Mouse (Mus musculus): ENCODE measurements around the gene Asic3. TPM values are rescaled to one million over a fixed set of nuclear protein-coding genes. Genes with fewer than 3 reads are reported as not detected.
"Not testable (repeated sequence)": the region's sequence is repeated elsewhere in the genome, so short reads cannot be mapped to it uniquely, and the experiment has no call there.

The Asic3 gene
- polyA plus RNA-seq, 1 experiment = 0.24 TPM

DNA sequence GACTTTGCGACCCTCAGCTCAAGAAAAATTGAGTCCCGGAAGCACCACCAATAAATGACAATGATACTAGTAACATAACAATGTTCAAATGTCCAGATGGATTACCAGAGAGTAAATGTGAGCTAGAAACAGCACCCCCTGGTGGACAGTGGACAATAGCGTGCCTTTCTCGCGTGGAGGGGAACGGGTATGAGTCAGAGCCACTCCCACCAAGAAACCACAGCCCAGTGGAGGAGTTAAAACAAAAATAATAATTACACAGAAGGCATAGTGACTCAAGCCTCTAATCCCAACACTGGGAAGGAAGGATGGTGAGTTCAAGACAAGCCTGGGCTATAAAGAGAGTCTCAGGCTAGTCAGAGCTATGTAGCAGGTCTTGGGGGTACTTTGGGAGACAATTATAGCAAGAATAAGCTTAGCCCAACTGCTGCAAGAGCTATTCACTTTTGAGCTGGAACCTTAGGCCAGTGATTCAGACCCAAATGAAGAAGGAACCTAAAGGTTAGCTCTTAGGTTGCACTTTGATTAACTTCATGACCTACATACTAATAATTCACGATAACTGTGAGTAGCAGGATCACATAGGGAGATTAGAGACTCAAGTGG is 19.7 kb upstream of the Asic3 start, which contains the start of gene Abcb8:
TSS of gene Abcb8 (plus strand) at position 272 of the 606 bp plus-strand sequence.
- H3ac ChIP-seq (ENCODE audit: control insufficient read depth, insufficient read length) = no peak within 1 kb of the TSS
- H3K36me3 ChIP-seq (ENCODE audit: control insufficient read depth, insufficient read depth) = no peaks in the 10 kb centered on the region
- H3K27me3 ChIP-seq (ENCODE audit: control insufficient read depth, insufficient read depth, insufficient read length) = no peaks in the 10 kb centered on the region
- peak within 1 kb of the TSS; percentile 28 for H3K4me3 ChIP-seq
- H3K4me2 ChIP-seq (ENCODE audit: low read depth) = peak within 1 kb of the TSS; percentile 70
- TF ChIP-seq CEBPB (IDR thresholded peaks at IDR 0.05; ENCODE audit: insufficient read depth, poor library complexity, severe bottlenecking) = no peak
- TF ChIP-seq MYOG (IDR thresholded peaks at IDR 0.05; ENCODE audit: control insufficient read depth in 1 of 3, insufficient read depth in 1 of 3, insufficient read length in 2 of 3, low read depth in 2 of 3) = no peak
- no peak for TF ChIP-seq SRF (IDR thresholded peaks at IDR 0.05; ENCODE audit: control insufficient read depth, insufficient read length, low read depth)
- no peak for TF ChIP-seq MAX (IDR thresholded peaks at IDR 0.05; ENCODE audit: low read depth)
- TF ChIP-seq E2F4 (IDR thresholded peaks at IDR 0.05; ENCODE audit: insufficient read depth) = no peak
- no peak for TF ChIP-seq TCF3 (IDR thresholded peaks at IDR 0.05; ENCODE audit: insufficient read length, low read depth)
- no peak for TF ChIP-seq MYOD1 (IDR thresholded peaks at IDR 0.05; ENCODE audit: control insufficient read depth in 1 of 3, insufficient read length in 2 of 3, low read depth in 2 of 3)
- no peak for TF ChIP-seq USF1 (IDR thresholded peaks at IDR 0.05; ENCODE audit: low read depth)
- TF ChIP-seq REST (IDR thresholded peaks at IDR 0.05; ENCODE audit: insufficient read depth, insufficient read length) = no peak
- TF ChIP-seq POLR2AphosphoS2 (IDR thresholded peaks at IDR 0.05; ENCODE audit: insufficient read length, low read depth) = no peak
- no peak for TF ChIP-seq POLR2A (IDR thresholded peaks at IDR 0.05; ENCODE audit: insufficient read length, low read depth)
- TF ChIP-seq TCF12 (IDR thresholded peaks at IDR 0.05; ENCODE audit: insufficient read depth, poor library complexity, severe bottlenecking) = no peak
- H3K79me2 ChIP-seq (ENCODE audit: control insufficient read depth, insufficient read depth) = no peaks in the 10 kb centered on the region

- H3ac ChIP-seq (ENCODE audit: control insufficient read depth, insufficient read length) = no peak overlapping the region
- no peaks in the 10 kb centered on the region for H3K27me3 ChIP-seq (ENCODE audit: control insufficient read depth, insufficient read depth, insufficient read length)
- H3K4me2 ChIP-seq (ENCODE audit: low read depth) = peak overlapping the region; percentile 81
- peak overlapping the region; percentile 28 for H3K4me3 ChIP-seq
- H3K36me3 ChIP-seq (ENCODE audit: control insufficient read depth, insufficient read depth) = no peaks in the 10 kb centered on the region
- H3K79me2 ChIP-seq (ENCODE audit: control insufficient read depth, insufficient read depth) = no peaks in the 10 kb centered on the region
- peak; percentile 20 for TF ChIP-seq POLR2AphosphoS2 (IDR thresholded peaks at IDR 0.05; ENCODE audit: insufficient read length, low read depth)
- TF ChIP-seq CEBPB (IDR thresholded peaks at IDR 0.05; ENCODE audit: insufficient read depth, poor library complexity, severe bottlenecking) = no peak
- TF ChIP-seq SRF (IDR thresholded peaks at IDR 0.05; ENCODE audit: control insufficient read depth, insufficient read length, low read depth) = peak; percentile 36
- TF ChIP-seq E2F4 (IDR thresholded peaks at IDR 0.05; ENCODE audit: insufficient read depth) = no peak
- peak in 1 of 3 experiments; percentile 38 for TF ChIP-seq MYOG (IDR thresholded peaks at IDR 0.05; ENCODE audit: control insufficient read depth in 1 of 3, insufficient read depth in 1 of 3, insufficient read length in 2 of 3, low read depth in 2 of 3)
- peak in 1 of 3 experiments; percentile 51 for TF ChIP-seq MYOD1 (IDR thresholded peaks at IDR 0.05; ENCODE audit: control insufficient read depth in 1 of 3, insufficient read length in 2 of 3, low read depth in 2 of 3)
- peak; percentile 41 for TF ChIP-seq POLR2A (IDR thresholded peaks at IDR 0.05; ENCODE audit: insufficient read length, low read depth)
- peak; percentile 21 for TF ChIP-seq USF1 (IDR thresholded peaks at IDR 0.05; ENCODE audit: low read depth)
These were observed 18.9 kb upstream of the Asic3 start for GRCm38 (mm10) chr5:24394165-24394894.

GRCm38 (mm10) chr5:24396254-24396653 is 16.9 kb upstream of the Asic3 start:
- H3K4me2 ChIP-seq (ENCODE audit: low read depth); H3K4me3 ChIP-seq; H3ac ChIP-seq (ENCODE audit: control insufficient read depth, insufficient read length); H3K79me2 ChIP-seq (ENCODE audit: control insufficient read depth, insufficient read depth); H3K27me3 ChIP-seq (ENCODE audit: control insufficient read depth, insufficient read depth, insufficient read length); H3K36me3 ChIP-seq (ENCODE audit: control insufficient read depth, insufficient read depth): not testable (repeated sequence)

DNA sequence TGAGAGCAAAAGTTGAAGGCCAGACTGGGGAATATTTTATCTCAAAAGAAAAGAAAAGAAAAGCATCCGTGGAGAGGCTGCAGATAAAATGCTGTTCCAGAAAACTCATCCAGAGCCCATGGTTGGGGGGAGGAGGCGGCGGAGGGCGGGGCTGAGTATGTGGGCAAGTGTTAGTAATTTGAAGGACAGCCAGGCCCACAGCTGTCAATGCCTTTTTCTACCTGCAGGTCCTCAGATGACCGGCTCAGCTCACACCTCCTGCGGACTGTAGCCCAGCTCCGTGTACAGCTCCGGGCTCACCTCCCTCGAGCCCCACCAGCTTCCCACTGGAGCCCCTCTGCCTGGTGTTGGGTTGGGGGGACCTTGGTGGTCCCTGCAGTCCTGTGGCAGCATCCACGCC is 13.5 kb upstream of the Asic3 start:
- TF ChIP-seq REST (IDR thresholded peaks at IDR 0.05; ENCODE audit: insufficient read depth, insufficient read length) (no peak), MYOG (IDR thresholded peaks at IDR 0.05; ENCODE audit: control insufficient read depth in 1 of 3, insufficient read depth in 1 of 3, insufficient read length in 2 of 3, low read depth in 2 of 3) (peak in 1 of 3 experiments; percentile 20), MAX (IDR thresholded peaks at IDR 0.05; ENCODE audit: low read depth) (no peak), USF1 (IDR thresholded peaks at IDR 0.05; ENCODE audit: low read depth) (no peak), MYOD1 (IDR thresholded peaks at IDR 0.05; ENCODE audit: control insufficient read depth in 1 of 3, insufficient read length in 2 of 3, low read depth in 2 of 3) (peak in 1 of 3 experiments; percentile 72)
- Histone ChIP-seq H3ac (ENCODE audit: control insufficient read depth, insufficient read length) (no peak overlapping the region), H3K4me3 (no peak overlapping the region), H3K79me2 (ENCODE audit: control insufficient read depth, insufficient read depth) (no peaks in the 10 kb centered on the region), H3K27me3 (ENCODE audit: control insufficient read depth, insufficient read depth, insufficient read length) (no peaks in the 10 kb centered on the region), H3K4me2 (ENCODE audit: low read depth) (no peak overlapping the region), H3K36me3 (ENCODE audit: control insufficient read depth, insufficient read depth) (no peaks in the 10 kb centered on the region)

GRCm38 (mm10) chr5:24400362-24400761 is 12.8 kb upstream of the Asic3 start:
- Histone ChIP-seq H3ac (ENCODE audit: control insufficient read depth, insufficient read length) (no peak overlapping the region), H3K36me3 (ENCODE audit: control insufficient read depth, insufficient read depth) (no peaks in the 10 kb centered on the region), H3K79me2 (ENCODE audit: control insufficient read depth, insufficient read depth) (no peaks in the 10 kb centered on the region), H3K4me3 (no peak overlapping the region), H3K4me2 (ENCODE audit: low read depth) (no peak overlapping the region), H3K27me3 (ENCODE audit: control insufficient read depth, insufficient read depth, insufficient read length) (no peaks in the 10 kb centered on the region)
- TF ChIP-seq POLR2A (IDR thresholded peaks at IDR 0.05; ENCODE audit: insufficient read length, low read depth) (no peak), TCF12 (IDR thresholded peaks at IDR 0.05; ENCODE audit: insufficient read depth, poor library complexity, severe bottlenecking) (no peak), MAX (IDR thresholded peaks at IDR 0.05; ENCODE audit: low read depth) (no peak), REST (IDR thresholded peaks at IDR 0.05; ENCODE audit: insufficient read depth, insufficient read length) (no peak), USF1 (IDR thresholded peaks at IDR 0.05; ENCODE audit: low read depth) (no peak), E2F4 (IDR thresholded peaks at IDR 0.05; ENCODE audit: insufficient read depth) (no peak), POLR2AphosphoS2 (IDR thresholded peaks at IDR 0.05; ENCODE audit: insufficient read length, low read depth) (no peak)

Measured in myocyte (in vitro differentiated cells).